Mouse (Mus musculus): ENCODE measurements around the gene Egflam.

- no peak for TF ChIP-seq CTCF (IDR thresholded peaks at IDR 0.05; ENCODE audit: insufficient read depth, low read depth, low read length)
- TF ChIP-seq POLR2A (IDR thresholded peaks at IDR 0.05; ENCODE audit: insufficient read depth, low read depth, low read length): no peak
Measured at GRCm38 (mm10) chr15:7322599-7323311, 75.4 kb downstream of the Egflam start.

All from olfactory bulb, adult 2 months (tissue).